Mouse (Mus musculus) mature B cell (primary cell): Measurements from ENCODE around the gene Arl15.

ENCODE experiments used
- in situ Hi-C: fragments of 300-500 bp; cut with MboI; formaldehyde crosslinking; loops from 2 replicates; pipeline ENCODE4 v1.14.3; 2019

Arl15 gene

DNA sequence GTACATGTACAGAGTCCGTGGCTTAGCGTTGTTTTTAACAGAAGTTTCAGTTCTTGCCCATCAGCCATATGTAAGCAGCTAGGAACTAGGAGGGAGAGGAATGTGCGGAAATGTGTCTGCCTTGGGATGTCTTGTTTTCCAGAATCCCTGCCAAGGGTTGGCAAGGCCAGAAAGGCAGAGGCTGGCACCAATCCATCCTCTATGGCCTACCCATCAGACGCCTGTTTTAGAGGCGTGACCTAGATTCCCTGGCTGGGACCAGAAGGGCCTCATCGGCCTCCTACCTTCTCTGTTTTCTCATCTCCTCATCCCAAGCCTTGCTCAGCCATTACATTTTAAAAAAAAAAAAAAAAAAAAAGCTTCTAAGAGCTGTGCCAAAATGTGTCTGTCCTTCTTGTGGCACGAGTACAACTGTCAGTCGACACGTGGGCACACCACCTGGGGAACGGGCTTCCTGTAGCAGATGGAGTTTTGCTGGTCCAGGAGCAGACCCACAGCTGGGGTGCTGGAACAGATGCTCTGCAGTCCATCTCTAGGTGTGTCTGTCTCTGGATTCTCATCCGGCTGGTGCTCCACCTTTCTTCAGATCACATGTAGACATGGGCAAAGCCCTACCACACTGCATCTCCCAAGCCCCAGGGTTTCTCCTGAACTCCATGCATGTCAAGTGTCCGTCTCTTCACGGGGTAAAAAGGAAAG, 192.7 kb downstream of the Arl15 start:
- in situ Hi-C loops: no loop called here

DNA sequence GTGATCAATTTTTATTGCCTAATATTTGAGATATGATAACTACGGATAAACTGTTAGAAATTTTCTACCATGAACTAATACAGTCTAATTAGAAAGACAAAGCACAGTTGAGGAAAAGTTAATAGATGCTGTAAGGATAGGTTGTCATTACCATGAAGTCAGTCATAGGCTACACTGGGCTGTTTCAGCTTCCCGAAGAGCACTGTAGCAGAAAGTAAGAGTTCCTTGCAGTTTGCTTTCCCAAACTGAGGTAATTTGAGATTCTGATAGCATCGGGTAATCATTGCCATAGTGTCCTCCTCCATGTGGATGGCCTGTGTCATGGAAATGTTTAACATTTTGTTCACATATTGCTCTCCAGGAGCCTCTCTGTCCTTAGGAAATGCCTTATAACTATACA, 195.9 kb downstream of the Arl15 start:
- in situ Hi-C loops: no loop called here

DNA sequence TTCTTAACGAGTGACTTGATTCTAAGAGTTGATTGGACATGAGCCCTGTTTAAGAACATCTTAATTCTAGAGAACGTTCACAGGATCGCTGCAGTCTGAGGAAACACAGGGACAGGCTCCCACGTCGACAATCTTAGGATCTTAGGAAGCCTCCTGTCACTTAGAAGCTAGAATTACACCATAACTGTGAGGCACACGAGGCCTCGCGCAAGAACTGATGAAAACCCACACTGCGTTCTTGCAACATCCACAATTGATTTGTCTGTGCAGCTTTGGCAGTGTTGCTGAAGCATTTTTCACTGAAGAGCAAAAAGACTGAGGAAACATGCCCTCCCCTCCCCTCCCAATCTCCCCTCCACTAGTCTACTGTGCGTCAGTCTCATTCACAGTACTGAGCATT, 196.4 kb downstream of the Arl15 start:
- in situ Hi-C loops: no loop called here

DNA sequence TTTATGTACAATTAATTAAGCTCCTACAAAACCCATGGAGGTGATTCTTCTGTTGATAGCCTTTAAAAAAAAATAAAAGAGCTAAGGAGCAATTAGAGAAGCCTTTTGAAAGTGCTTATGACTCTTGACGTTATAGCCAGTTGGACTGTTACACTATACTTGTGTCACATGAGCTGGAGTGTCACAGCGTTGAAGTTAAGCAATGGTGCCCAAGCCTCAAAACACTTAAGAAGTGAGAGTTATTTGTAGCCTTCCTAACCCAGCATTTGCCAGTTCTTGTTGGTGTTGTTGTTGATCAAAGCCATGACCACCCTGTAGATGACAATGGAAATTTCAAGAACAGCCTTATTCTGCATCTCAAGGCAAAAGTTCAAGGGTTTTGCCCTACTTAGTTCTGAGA, 198.8 kb downstream of the Arl15 start:
- in situ Hi-C loops: no loop called here

DNA sequence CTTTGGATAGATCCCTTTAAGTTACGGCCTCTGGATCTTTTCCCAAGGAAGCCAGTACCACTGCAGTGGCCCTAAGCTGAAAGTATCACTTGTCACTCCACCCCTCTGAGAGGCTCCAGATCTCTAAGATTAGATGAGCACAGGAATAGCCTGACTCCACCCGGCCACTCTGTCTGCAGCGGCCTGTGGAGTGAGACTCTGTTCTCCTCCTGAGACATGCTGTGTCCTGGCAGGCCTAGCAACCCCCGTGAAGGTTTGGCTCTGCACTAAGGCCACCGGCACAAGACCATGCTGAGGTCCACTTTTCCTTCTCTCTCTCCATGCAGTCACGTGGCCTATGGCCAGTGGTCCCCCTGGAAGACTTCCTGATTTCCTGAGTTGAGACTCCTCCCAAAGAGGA, 200.3 kb downstream of the Arl15 start:
- in situ Hi-C loops: no loop called here

DNA sequence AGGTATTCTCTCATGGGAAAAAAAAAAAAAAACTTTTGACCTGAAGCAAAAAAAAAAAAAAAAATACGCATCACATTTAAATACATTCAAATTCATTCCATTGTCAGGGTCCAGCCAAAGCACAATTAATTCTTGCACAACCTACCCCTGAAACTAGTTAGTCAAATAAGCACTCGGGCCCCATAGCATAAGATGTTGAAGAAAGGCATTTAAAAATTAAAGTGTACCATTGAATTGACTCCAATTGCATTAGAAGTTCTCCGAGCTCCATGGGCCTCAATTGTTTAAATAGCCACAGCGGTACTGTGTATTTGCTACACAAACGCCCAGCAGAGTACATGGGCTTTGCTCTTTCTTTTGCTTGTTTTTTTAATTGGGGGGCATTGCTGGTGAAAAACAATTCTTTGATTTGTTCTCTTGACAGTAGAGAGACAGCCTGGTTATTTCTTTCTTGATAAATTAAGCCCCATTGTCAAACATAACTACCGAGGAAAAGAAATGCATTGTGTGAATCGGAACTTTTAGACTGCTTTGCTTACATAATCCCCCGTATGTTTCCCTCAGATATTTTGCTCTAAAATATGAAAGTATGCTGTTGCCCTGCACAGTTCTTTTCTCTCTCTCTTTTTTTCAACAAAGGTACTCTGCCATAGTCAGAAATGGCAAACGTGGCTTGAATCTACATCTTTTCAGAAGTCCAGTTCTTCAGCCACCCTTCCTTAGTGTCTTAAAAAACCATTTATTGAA, 201.4 kb downstream of the Arl15 start:
- in situ Hi-C loops: no loop called here

DNA sequence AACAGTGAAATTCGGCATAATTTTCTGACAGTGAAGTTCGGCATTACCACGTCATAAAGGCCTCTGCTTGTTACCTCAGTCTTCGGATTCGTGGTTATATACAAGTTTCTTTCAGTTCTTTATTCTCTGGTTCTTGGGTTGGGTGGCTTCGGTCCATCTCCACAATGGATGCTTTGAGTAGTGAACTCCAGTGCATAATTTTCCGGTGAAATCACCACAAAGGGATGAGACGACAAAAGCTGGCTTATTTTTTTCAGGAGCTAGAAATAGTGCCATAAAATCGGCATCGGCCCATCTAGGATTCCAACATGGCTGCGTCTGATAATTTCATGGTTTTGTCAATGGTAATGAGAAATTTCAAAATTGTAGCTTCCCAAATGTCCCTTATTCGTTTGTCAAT, 204.5 kb downstream of the Arl15 start:
- in situ Hi-C loops: no loop called here

DNA sequence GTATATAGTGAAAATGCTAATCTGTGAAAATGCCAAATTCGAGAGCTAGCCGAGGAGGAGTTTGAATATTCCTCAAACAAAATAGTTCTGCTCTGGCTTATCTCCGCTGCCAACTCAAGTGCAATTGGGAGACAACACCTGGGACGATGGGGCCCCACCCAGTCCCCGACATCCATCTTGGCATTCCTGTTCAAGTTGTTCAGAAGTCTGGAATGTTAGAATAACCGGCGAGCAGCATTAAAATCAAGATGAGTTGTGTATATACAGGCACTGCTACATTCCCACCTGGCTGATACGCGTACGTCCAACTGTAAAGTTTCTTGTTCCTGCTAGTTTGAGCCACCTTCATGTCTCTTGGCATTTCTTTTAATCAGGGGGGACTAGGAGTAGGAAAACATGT, 209.2 kb downstream of the Arl15 start:
- in situ Hi-C loops: no loop called here

DNA sequence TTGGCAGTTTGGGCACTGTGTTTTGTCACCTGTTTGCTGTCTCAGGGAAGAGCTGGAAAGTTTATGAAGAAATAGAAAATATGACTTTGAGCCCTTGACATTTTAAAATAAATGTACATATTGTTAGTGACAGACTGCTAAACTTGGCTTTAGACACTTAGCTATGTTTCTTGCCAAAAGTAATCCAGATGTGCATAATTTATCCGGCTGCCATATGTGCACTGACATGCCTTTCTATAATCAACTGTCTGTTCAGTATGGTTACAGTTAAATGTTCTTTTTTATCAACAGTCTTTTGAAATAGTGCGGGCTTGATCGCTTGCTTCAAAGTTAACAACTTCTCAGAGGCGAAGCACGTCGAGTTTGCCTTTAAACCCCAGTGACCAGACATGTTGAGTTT, 209.9 kb downstream of the Arl15 start:
- in situ Hi-C loops: no loop called here

DNA sequence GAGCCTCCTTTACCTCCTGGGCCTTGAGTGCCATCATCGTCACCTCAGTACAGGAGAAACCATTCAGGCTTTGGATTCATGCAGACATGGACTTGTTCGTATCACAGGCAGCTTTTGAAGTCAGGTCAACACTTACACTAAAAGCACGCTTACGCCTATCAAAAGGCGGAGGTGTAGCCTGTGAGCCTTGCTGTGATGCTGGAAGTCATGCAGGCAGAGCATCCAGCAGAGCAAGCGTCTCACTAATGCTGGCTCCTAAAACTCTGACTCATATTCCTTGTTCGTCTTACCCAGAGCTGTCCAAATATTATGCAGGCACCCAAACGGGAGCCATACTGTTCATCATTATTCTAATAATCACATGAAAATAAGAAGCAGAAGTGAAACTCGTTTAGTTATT, 215.5 kb downstream of the Arl15 start:
- in situ Hi-C loops: no loop called here

DNA sequence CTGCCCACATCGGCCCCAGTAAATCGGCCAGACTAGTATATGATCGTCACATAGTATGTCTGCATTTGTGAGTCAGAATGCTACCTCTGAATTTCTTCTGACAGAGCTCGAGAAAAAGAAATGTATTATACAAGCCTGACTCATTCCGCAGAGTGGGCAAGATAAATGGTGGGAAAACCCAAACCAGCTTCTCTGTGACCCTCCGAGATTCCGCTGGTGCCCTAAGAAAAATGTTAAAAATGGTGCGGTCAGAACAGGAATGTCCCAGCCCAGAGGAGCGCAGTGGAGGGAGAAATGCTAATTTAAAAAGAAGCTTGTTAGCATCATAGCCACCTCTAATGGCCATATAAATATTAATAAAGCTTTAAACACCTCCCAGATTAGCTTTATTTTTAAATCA, 216.2 kb downstream of the Arl15 start:
- in situ Hi-C loops: no loop called here

DNA sequence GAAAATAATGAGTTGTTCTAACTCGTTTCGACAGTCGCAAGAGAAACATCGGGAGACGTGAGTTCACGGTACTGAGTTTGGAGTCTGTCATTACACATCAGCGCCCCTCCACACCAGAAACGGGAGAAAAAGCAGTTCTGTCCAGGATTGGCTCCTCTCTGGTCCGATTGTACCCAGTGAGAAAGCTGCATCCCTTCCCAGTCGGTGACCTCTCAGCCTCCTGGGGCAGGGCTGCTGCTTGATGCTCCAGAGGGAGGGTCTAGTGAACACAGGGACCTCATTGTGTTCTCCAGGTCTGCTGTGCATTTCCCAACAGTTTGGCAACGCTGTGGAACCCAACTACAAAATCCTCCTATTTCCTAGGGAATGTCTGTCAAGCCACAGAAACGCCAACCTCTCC, 216.7 kb downstream of the Arl15 start:
- in situ Hi-C loops: no loop called here

DNA sequence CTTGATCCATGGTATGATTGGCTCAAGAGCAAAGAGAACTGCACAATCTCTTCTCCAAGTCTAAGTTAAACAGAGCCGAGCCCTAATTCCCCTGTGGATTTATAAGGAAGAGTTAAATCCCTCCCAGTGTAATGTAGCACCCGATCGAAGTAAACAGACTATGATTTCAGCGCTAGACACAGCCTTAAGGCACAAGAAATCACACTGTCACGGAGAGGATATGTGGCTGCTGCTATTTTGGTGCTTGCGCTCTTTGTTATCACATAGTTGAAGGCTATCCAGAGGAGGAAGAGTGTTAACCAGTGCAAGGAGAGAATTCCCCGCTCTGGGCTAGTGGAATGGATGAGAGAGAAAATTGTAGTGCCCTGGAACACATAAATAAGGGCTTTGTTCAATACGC, 223.6 kb downstream of the Arl15 start:
- in situ Hi-C loops: no loop called here

DNA sequence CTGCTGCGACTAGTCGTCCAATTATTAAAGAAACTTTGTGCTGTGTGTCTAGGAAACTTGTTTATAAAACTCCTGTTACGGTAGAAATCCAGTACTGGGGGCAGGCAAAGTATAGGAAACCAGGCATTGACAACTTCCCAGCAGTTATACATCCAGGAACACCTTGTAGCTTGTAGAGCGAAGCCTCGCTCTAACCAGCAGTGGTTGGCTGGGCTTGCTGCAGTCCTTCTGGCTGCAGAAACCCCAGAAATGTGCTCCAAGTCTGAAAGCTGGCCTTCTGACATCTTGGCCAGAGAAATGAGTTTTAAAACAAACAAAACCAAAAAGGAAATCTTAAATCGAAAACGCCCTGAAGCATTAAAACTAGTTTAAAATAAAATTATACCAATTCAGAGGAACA, 229.2 kb downstream of the Arl15 start:
- in situ Hi-C loops: no loop called here

DNA sequence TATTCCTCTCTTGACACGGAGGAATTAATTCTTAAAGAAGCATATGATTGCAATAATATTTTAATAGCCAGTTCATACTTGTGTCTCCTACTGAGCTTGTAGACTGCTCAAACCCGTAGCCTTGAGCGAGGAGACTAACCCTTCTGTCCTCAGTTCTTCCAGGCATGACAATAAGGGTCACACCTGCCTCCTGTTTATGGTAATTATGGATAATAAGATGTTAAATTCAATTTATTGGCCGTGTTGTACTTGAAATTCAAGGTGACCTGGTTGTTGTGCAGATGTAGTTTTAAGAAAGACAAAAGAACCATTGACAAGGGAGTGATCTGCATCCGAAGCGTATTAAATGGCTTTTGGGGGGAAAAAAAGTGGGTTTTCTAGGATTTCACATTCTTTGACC, 232.0 kb downstream of the Arl15 start:
- in situ Hi-C loops: no loop called here

DNA sequence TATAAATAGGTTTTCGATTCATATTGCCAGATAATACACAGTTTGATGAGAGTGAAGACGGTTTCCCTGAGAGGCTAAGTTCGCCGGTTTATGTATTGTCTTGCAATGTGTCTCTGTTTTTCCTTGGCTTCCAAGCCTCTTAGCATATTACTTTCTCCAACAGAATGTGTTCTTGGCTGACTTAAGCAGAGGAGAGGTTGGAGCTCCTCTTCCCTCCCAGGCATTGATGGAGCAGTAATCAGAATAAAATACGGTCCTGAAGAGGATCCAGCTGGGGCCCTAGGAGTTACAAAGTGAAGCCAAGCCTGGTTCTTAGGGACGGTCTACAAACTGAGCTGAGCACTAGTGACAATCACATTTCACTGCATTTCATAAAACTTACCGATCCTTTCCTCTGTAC, 232.4 kb downstream of the Arl15 start:
- in situ Hi-C loops: no loop called here

DNA sequence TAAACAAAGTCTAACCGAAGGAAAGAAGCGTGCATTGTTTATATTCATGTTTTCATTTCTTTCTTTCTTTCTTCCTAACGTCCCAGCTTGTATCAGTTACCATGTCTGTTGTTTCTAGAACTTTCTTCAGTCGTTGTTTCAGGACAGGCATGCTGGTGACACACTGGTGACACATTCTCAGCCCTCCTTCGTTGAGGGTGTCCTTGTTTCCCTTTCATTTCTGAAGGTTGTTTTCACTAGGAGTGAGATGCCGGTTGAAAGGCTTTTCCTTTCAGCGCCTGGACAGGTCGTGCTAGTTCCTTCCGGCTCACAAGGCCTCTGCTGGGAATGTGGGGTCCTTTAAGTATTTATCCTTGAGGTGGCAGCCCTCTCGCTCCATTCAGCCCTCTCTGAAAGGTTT, 253.8 kb downstream of the Arl15 start:
- in situ Hi-C loops: no loop called here

DNA sequence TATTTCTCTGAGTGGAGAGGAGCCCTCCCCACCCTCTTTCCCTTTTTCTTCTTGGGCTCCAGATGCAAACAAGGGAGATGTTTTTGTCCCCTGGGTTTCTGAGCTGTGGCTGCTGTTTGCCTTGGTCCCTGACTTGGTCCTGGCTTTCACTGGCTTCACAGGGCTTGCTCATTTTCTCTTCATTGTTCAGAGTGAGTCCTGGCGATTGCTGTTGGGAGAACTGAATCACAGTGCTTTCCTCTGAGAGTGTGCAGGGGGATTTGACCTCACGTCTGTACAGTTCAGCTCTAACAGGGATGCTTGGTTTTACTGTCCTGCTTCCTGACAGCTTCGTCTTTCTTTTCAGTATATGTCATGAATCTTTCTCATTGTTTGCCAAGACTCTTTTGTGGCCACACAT, 254.4 kb downstream of the Arl15 start:
- in situ Hi-C loops: no loop called here

DNA sequence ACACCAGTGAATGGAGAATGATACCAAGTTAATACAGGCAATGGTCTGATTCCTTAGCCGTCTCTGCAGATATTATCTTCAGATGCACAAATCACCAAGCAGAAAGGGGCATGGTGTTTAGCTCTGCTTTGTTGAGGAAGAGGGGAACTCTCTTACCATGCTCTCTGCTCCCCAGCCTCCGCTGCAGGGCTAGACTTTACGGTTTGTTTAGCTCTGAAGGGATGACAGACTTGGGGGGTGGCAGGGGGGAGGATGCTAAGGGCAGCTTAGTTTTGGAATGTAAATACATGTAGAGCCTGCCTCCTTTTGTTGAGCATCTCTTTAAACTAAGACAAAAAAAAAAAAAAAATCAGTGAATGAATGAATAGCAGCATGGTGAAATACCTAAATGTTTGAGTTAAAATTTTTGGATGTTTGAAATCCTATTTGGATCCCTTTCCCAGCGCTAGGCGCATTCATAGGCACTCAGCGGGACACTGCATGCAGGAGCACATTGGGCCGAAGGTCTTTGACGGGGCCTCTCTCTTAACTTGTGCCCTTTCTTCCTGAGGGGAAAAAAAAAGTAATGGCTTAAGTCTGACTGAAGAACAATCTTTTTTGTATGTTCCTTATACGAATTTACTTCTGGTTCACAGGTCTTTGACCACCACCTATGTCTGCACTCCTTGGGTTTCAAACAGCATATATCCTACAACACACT, 257.0 kb downstream of the Arl15 start:
- in situ Hi-C loops: no loop called here

DNA sequence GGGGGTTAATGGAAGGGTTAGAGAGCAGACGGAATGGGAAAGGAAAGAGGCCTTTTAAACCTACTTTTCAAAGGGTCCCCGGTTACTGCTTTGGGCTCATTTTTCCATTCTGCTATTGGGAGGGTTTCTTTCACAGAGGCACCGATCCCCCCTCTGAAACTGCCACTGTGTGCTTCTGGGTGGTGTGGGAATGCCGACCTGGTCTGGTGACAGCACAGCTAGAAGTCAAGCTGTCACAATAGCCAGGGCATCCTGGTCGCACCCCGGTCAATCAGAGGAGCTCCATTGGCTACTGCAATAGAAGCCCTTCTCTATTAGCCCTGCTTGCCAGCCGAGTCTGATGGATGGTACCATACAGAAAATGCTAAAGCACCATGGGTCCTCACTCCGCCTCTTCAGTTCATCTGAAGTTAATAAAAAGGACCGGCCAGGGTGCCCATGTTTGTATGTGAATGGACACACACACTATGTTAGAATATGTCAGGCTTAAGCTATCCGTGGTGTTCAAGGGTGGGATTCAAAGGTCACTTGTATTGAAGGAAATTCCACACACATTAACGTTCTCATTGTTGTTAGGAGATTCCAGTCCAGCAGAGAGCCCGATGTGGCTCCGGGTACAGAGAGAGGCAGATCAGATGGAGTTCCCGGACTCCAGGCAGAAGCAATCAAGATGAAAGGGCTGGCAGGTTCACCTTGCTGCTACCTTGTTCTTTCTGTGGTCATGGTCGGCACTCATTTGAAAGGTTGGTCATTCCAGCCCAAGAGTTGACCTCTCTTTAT, 258.3 kb downstream of the Arl15 start:
- in situ Hi-C loops: no loop called here

DNA sequence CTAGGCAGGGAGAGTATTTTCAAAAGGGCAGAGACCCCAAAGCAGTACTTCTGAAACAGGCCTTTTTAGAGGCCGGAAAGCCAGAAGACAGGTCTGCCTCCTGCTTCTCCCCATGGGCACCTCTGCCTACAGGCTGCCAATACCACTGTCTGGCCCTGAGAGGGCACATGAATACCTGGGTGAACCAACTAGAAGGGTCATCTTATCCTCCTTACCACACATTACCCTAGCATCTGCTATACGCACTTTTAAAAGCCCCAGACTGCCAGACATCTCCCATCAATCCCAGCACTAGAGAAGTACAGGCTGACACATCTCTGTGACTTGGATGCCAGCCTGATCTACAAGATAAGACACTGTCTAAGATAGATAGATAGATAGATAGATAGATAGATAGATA, 259.0 kb downstream of the Arl15 start:
- in situ Hi-C loops: no loop called here

DNA sequence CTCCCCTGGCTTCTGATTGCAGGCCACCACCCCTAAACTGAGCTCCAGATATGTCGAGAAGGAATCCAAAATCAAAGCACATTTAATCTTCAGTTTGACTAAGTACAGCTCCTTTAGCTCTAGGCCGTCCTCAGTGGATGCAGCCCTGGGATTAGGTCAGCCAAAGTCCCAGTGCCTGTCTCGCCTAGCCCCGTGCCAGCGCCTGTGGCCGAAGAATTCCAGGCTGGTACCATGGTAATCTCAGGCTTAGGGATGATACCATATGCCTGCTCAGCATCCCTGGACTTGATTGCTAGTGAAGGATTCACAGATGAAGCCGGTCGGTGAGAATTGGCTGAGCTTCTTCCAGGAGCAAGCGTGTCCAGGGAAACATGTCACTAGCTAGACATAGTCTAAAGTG, 261.4 kb downstream of the Arl15 start:
- in situ Hi-C loops: no loop called here
